Mouse (Mus musculus) testis, adult 2 months (tissue): Measurements from ENCODE around the gene Ak2.

Experiments used
- CTCF ChIP-seq: fragments of 200-500 bp; IDR thresholded peaks from 2 replicates; pipeline ENCODE4 v1.5.1; 2012; ENCODE audit warnings: low read depth, mild to moderate bottlenecking, inconsistent platforms, low read length, moderate library complexity; ENCODE audit not compliant: control insufficient read depth, insufficient read depth, insufficient replicate concordance
- POLR2A ChIP-seq: fragments of 200-500 bp; IDR thresholded peaks from 2 replicates; pipeline ENCODE4 v1.6.1; 2012; ENCODE audit warnings: low read depth, mild to moderate bottlenecking, inconsistent platforms, low read length, moderate library complexity; ENCODE audit not compliant: control insufficient read depth

- TF ChIP-seq CTCF, result no peak
- TF ChIP-seq POLR2A, result no peak
Observed at GRCm38 (mm10) chr4:128998401-128998800, 6.6 kb downstream of the Ak2 start.
